Mouse (Mus musculus) kidney, adult 10 weeks (tissue): Measurements from ENCODE around the gene Phf20. TPM values are rescaled to one million over a fixed set of nuclear protein-coding genes. Genes with fewer than 3 reads are reported as not detected.

Source experiments
- polyA plus RNA-seq: library from polyadenylated mRNA; stranded (reverse); fragments of 350-450 nt; fragmentation: Illumina TruSeq; extraction: RNeasy Lipid Tissue Mini Kit (QIAGEN cat#74804); gene quantifications from one replicate; pipeline ENCODE4 v1.2.3, GENCODE M21; 2014; ENCODE audit warnings: low read depth, low replicate concordance

Phf20 gene
- polyA plus RNA-seq: 31.1 TPM

GRCm38 (mm10) chr2:156196302-156197128 lies at the start of gene Phf20:
TSS of gene Phf20 (plus strand) at chr2:156196466.

GRCm38 (mm10) chr2:156180094-156180821 lies 16.0 kb upstream of the Phf20 start, which contains the start of gene Rbm39:
TSS of gene Rbm39 (minus strand) at chr2:156180238.

GRCm38 (mm10) chr2:156312297-156312897 lies 116.1 kb downstream of the Phf20 start, which contains the start of the genes Cnbd2 and Scand1:
TSS of gene Cnbd2 (plus strand) at chr2:156312299.
TSS of gene Scand1 (minus strand) at chr2:156312704.

Other genes with a start within 250 kb of the Phf20 start
- 1.3 TPM for gene Cep250, start 240.0 kb upstream of the Phf20 start, polyA plus RNA-seq
- 1.7 TPM for gene 6430550D23Rik, start 188.5 kb upstream of the Phf20 start, polyA plus RNA-seq
- gene Ergic3, start 188.4 kb upstream of the Phf20 start, polyA plus RNA-seq: 11.2 TPM
- not detected for gene Fer1l4, start 143.5 kb upstream of the Phf20 start, polyA plus RNA-seq
- 0.16 TPM for gene Spag4, start 131.3 kb upstream of the Phf20 start, polyA plus RNA-seq
- 34.0 TPM for gene Cpne1, start 84.5 kb upstream of the Phf20 start, polyA plus RNA-seq
- 16.5 TPM for gene Rbm12, start 84.5 kb upstream of the Phf20 start, polyA plus RNA-seq
- gene Gm28036, start 69.4 kb upstream of the Phf20 start, polyA plus RNA-seq: 10.1 TPM
- 15.3 TPM for gene Romo1, start 52.4 kb upstream of the Phf20 start, polyA plus RNA-seq
- 185 TPM for gene Nfs1, start 52.3 kb upstream of the Phf20 start, polyA plus RNA-seq
- gene Rbm39, start 16.2 kb upstream of the Phf20 start, polyA plus RNA-seq: 423 TPM
- gene Cnbd2, start 115.8 kb downstream of the Phf20 start, polyA plus RNA-seq: 2.0 TPM
- not detected for gene Scand1, start 116.2 kb downstream of the Phf20 start, polyA plus RNA-seq
- gene Epb41l1, start 224.4 kb downstream of the Phf20 start, polyA plus RNA-seq: 7.7 TPM